Mouse (Mus musculus) forebrain, embryonic 15.5 days (tissue): ENCODE results near the gene Agap3. TPM values are rescaled to one million over a fixed set of nuclear protein-coding genes. Genes with fewer than 3 reads are reported as not detected.
A peak's percentile ranks its signal among the peaks of the same experiment; 100 is the strongest.

Experiments used
- ATAC-seq: fragments of 200-750 bp; cut with Nextera tagmentation; replicated peaks from 2 replicates; pipeline ENCODE4 v1.8.0; 2017; ENCODE audit warnings: mild to moderate bottlenecking, moderate TSS enrichment, moderate library complexity
- H3K27ac ChIP-seq: fragments of 300-500 bp; sonication (generic); replicated peaks from 2 replicates; pipeline ENCODE4 v1.5.1; 2015; ENCODE audit warnings: mild to moderate bottlenecking, inconsistent platforms
- H3K27me3 ChIP-seq: fragments of 300-500 bp; sonication (generic); 2 replicates; pipeline ENCODE4 v1.6.1; 2015; ENCODE audit warnings: inconsistent platforms
- H3K36me3 ChIP-seq: fragments of 300-500 bp; sonication (generic); 2 replicates; pipeline ENCODE4 v1.6.1; 2015; ENCODE audit warnings: mild to moderate bottlenecking, inconsistent platforms
- H3K4me1 ChIP-seq: fragments of 300-500 bp; sonication (generic); 2 replicates; pipeline ENCODE4 v1.6.1; 2015; ENCODE audit warnings: inconsistent platforms
- H3K4me2 ChIP-seq: fragments of 300-500 bp; sonication (generic); replicated peaks from 2 replicates; pipeline ENCODE4 v1.6.1; 2015; ENCODE audit warnings: mild to moderate bottlenecking, inconsistent platforms
- H3K4me3 ChIP-seq: fragments of 300-500 bp; sonication (generic); 2 replicates; pipeline ENCODE4 v1.5.1; 2015; ENCODE audit warnings: mild to moderate bottlenecking, inconsistent platforms
- H3K9ac ChIP-seq: fragments of 300-500 bp; sonication (generic); replicated peaks from 2 replicates; pipeline ENCODE4 v1.6.1; 2015; ENCODE audit warnings: mild to moderate bottlenecking, inconsistent platforms
- H3K9me3 ChIP-seq: fragments of 300-500 bp; sonication (generic); 2 replicates; pipeline ENCODE4 v1.6.1; 2016; ENCODE audit warnings: inconsistent platforms
- WGBS: fragments of 180-500 bp; shearing (Covaris S2); methylation state at CpG from one replicate; pipeline ENCODE4 v1.1.7; 2015; ENCODE audit warnings: mixed read lengths; 5-methylcytosine and 5-hydroxymethylcytosine counted together
- polyA plus RNA-seq: library from polyadenylated mRNA; unstranded; fragments of >200 nt; fragmentation: Nextera tagmentation; extraction: Ambion mirVana; gene quantifications from 2 replicates; pipeline ENCODE4 v1.2.1, GENCODE M21; 2015

The Agap3 gene
- polyA plus RNA-seq, 1 experiment from 2014 or later, result 76.9 TPM

GRCm38 (mm10) chr5:24442029-24442428 is 9.9 kb upstream of the Agap3 start:
- Histone ChIP-seq H3K4me1 (peaks cover 25% of the 10 kb centered on the region), H3K4me2 (no peak overlapping the region), H3K27ac (no peak overlapping the region), H3K27me3 (no peaks in the 10 kb centered on the region), H3K9me3 (no peaks in the 10 kb centered on the region), H3K36me3 (peaks cover 25% of the 10 kb centered on the region), H3K4me3 (no peak overlapping the region), H3K9ac (no peak overlapping the region)
- 85% methylated on average over 9 of the region's 9 CpGs for WGBS
- ATAC-seq, result no peak

- 90% methylated on average over 7 of the region's 7 CpGs for WGBS
- Histone ChIP-seq H3K36me3 (peaks cover 25% of the 10 kb centered on the region), H3K27me3 (no peaks in the 10 kb centered on the region)
These were observed 8.8 kb upstream of the Agap3 start for GRCm38 (mm10) chr5:24443204-24443603.

GRCm38 (mm10) chr5:24443927-24444326 is 8.1 kb upstream of the Agap3 start:
- ATAC-seq, result no peak
- Histone ChIP-seq H3K4me2 (peak overlapping the region; percentile 96), H3K4me3 (peak overlapping the region; percentile 96), H3K36me3 (peaks cover 25% of the 10 kb centered on the region), H3K4me1 (peaks cover 36% of the 10 kb centered on the region), H3K9ac (no peak overlapping the region), H3K27me3 (peaks cover 6% of the 10 kb centered on the region; the same call in 1 of the 2 replicates), H3K27ac (no peak overlapping the region), H3K9me3 (no peaks in the 10 kb centered on the region)
- WGBS, result 80% methylated on average over 12 of the region's 12 CpGs

More at GRCm38 (mm10) chr5:24443204-24443603, 8.8 kb upstream of the Agap3 start:
- no peak overlapping the region for H3K4me3 ChIP-seq
- no peak overlapping the region for H3K27ac ChIP-seq
- no peak for ATAC-seq
- no peak overlapping the region for H3K9ac ChIP-seq
- H3K9me3 ChIP-seq, result no peaks in the 10 kb centered on the region
- peaks cover 35% of the 10 kb centered on the region for H3K4me1 ChIP-seq
- no peak overlapping the region for H3K4me2 ChIP-seq

- Histone ChIP-seq H3K27me3 (peaks cover 12% of the 10 kb centered on the region; the same call in 1 of the 2 replicates), H3K9me3 (no peaks in the 10 kb centered on the region), H3K27ac (peak within 1 kb of the TSS; percentile 87), H3K4me1 (peaks cover 36% of the 10 kb centered on the region), H3K4me3 (peak within 1 kb of the TSS; percentile 96), H3K36me3 (peaks cover 23% of the 10 kb centered on the region), H3K4me2 (peak within 1 kb of the TSS; percentile 96), H3K9ac (peak within 1 kb of the TSS; percentile 97)
- peak; percentile 85 for ATAC-seq
- WGBS, result under 1% methylated on average over 60 of the region's 60 CpGs
These were observed 7.1 kb upstream of the Agap3 start, which contains the start of gene Fastk for GRCm38 (mm10) chr5:24444746-24445427. TSS of gene Fastk (minus strand) at chr5:24445287.

- Histone ChIP-seq H3K9ac (peak overlapping the region; percentile 97), H3K4me2 (peak overlapping the region; percentile 96), H3K27me3 (peaks cover 14% of the 10 kb centered on the region; the same call in 1 of the 2 replicates), H3K9me3 (no peaks in the 10 kb centered on the region), H3K4me3 (peak overlapping the region; percentile 96), H3K4me1 (peaks cover 36% of the 10 kb centered on the region), H3K36me3 (peaks cover 21% of the 10 kb centered on the region), H3K27ac (peak overlapping the region; percentile 87)
- 59% methylated on average over 20 of the region's 20 CpGs for WGBS
- ATAC-seq, result no peak; the same call in 1 of the 2 replicates
These were observed 6.4 kb upstream of the Agap3 start for GRCm38 (mm10) chr5:24445428-24446080.

- 91% methylated on average over 7 of the region's 7 CpGs for WGBS
- no peak overlapping the region; the same call in 1 of the 2 replicates for H3K4me2 ChIP-seq
- H3K4me1 ChIP-seq, result peaks cover 42% of the 10 kb centered on the region
- peaks cover 14% of the 10 kb centered on the region; the same call in 1 of the 2 replicates for H3K27me3 ChIP-seq
- no peaks in the 10 kb centered on the region for H3K9me3 ChIP-seq
- ATAC-seq, result no peak
- H3K9ac ChIP-seq, result no peak overlapping the region
- peaks cover 12% of the 10 kb centered on the region for H3K36me3 ChIP-seq
- peak overlapping the region; percentile 63; the same call in 1 of the 2 replicates for H3K4me3 ChIP-seq
- H3K27ac ChIP-seq, result no peak overlapping the region
These were observed 5.3 kb upstream of the Agap3 start for GRCm38 (mm10) chr5:24446630-24447029.

- peak; percentile 32 for ATAC-seq
- Histone ChIP-seq H3K27ac (no peak within 1 kb of the TSS), H3K27me3 (peaks cover 14% of the 10 kb centered on the region; the same call in 1 of the 2 replicates), H3K4me3 (peak within 1 kb of the TSS; percentile 63), H3K9ac (peak within 1 kb of the TSS; percentile 63), H3K9me3 (no peaks in the 10 kb centered on the region), H3K4me1 (peaks cover 43% of the 10 kb centered on the region), H3K36me3 (peaks cover 5% of the 10 kb centered on the region; the same call in 1 of the 2 replicates), H3K4me2 (peak within 1 kb of the TSS; percentile 82)
- WGBS, result 2% methylated on average over 34 of the region's 34 CpGs
These were observed 4.2 kb upstream of the Agap3 start, which contains the start of gene Tmub1 for GRCm38 (mm10) chr5:24447624-24448298. TSS of gene Tmub1 (minus strand) at chr5:24447854.

- H3K27me3 ChIP-seq, result peaks cover 14% of the 10 kb centered on the region; the same call in 1 of the 2 replicates
- peaks cover 60% of the 10 kb centered on the region for H3K4me1 ChIP-seq
- 2% methylated on average over 58 of the region's 66 CpGs for WGBS
- H3K4me3 ChIP-seq, result peak overlapping the region; percentile 90
- no peaks in the 10 kb centered on the region for H3K36me3 ChIP-seq
- peak; percentile 72 for ATAC-seq
- H3K9me3 ChIP-seq, result no peaks in the 10 kb centered on the region
- H3K27ac ChIP-seq, result peak overlapping the region; percentile 95
- H3K4me2 ChIP-seq, result peak overlapping the region; percentile 97
- H3K9ac ChIP-seq, result peak overlapping the region; percentile 90
These were observed 530 bp upstream of the Agap3 start for GRCm38 (mm10) chr5:24451264-24452029.

GRCm38 (mm10) chr5:24452691-24453233 is 785 bp downstream of the Agap3 start:
- Histone ChIP-seq H3K27ac (peak overlapping the region; percentile 95), H3K4me1 (peaks cover 50% of the 10 kb centered on the region), H3K4me2 (peak overlapping the region; percentile 97), H3K9me3 (no peaks in the 10 kb centered on the region), H3K36me3 (no peaks in the 10 kb centered on the region), H3K9ac (peak overlapping the region; percentile 90), H3K4me3 (peak overlapping the region; percentile 90), H3K27me3 (peaks cover 14% of the 10 kb centered on the region; the same call in 1 of the 2 replicates)
- ATAC-seq, result peak; percentile 4; the same call in 1 of the 2 replicates
- 0% methylated on average over 29 of the region's 29 CpGs for WGBS

GRCm38 (mm10) chr5:24453283-24453984 is 1.5 kb downstream of the Agap3 start:
- Histone ChIP-seq H3K27ac (peak overlapping the region; percentile 95), H3K36me3 (no peaks in the 10 kb centered on the region; the same call in 1 of the 2 replicates), H3K4me1 (peaks cover 46% of the 10 kb centered on the region), H3K9me3 (no peaks in the 10 kb centered on the region), H3K4me2 (peak overlapping the region; percentile 97), H3K27me3 (peaks cover 13% of the 10 kb centered on the region; the same call in 1 of the 2 replicates), H3K4me3 (peak overlapping the region; percentile 90), H3K9ac (peak overlapping the region; percentile 90)
- 2% methylated on average over 5 of the region's 5 CpGs for WGBS
- ATAC-seq, result peak; percentile 11
